Mouse (Mus musculus): Measurements from ENCODE around the gene Brap. TPM values are rescaled to one million over a fixed set of nuclear protein-coding genes. Genes with fewer than 3 reads are reported as not detected.
A peak's percentile ranks its signal among the peaks of the same experiment; 100 is the strongest.
"Not testable (repeated sequence)": the region's sequence is repeated elsewhere in the genome, so short reads cannot be mapped to it uniquely, and the experiment has no call there.

Brap gene
- polyA plus RNA-seq, 1 experiment from 2014 or later, result 42.8 TPM

GRCm38 (mm10) chr5:121686113-121686898 lies 25.9 kb downstream of the Brap start:
- ATAC-seq (replicated peaks; ENCODE audit: low FRiP score) (no peak), DNase-seq (ENCODE audit: low spot score) (no peak)
- peaks cover 33% of the 10 kb centered on the region for H3K36me3 ChIP-seq (ENCODE audit: control insufficient read depth, insufficient read depth, low read length)
- 81% methylated on average over 15 of the region's 15 CpGs for WGBS
- H3K9ac ChIP-seq (ENCODE audit: low read depth, low read length), result no peak overlapping the region
- no peak overlapping the region for H3K27ac ChIP-seq (ENCODE audit: low read depth, low read length)
- no peak overlapping the region for H3K4me2 ChIP-seq
- H3K9me3 ChIP-seq (ENCODE audit: control insufficient read depth, low read length), result no peaks in the 10 kb centered on the region
- no peaks in the 10 kb centered on the region for H3K27me3 ChIP-seq (replicated peaks; ENCODE audit: control insufficient read depth, insufficient read depth, low read length)
- H3K4me3 ChIP-seq (ENCODE audit: low read depth, low read length), result no peak overlapping the region
- no peaks in the 10 kb centered on the region for H3K4me1 ChIP-seq (replicated peaks; ENCODE audit: control insufficient read depth, insufficient read depth, low read length)

- DNase-seq (ENCODE audit: low spot score), result no peak
- Histone ChIP-seq H3K4me2 (no peak overlapping the region), H3K4me1 (replicated peaks; ENCODE audit: control insufficient read depth, insufficient read depth, low read length) (no peaks in the 10 kb centered on the region; the same call in 1 of the 2 replicates), H3K4me3 (ENCODE audit: low read depth, low read length) (no peak overlapping the region), H3K9me3 (ENCODE audit: control insufficient read depth, low read length) (no peaks in the 10 kb centered on the region), H3K27ac (ENCODE audit: low read depth, low read length) (no peak overlapping the region), H3K36me3 (ENCODE audit: control insufficient read depth, insufficient read depth, low read length) (peaks cover 6% of the 10 kb centered on the region), H3K27me3 (replicated peaks; ENCODE audit: control insufficient read depth, insufficient read depth, low read length) (no peaks in the 10 kb centered on the region), H3K9ac (ENCODE audit: low read depth, low read length) (no peak overlapping the region; the same call in 1 of the 2 replicates)
- no peak for ATAC-seq (replicated peaks; ENCODE audit: low FRiP score)
- WGBS, result 80% methylated on average over 7 of the region's 7 CpGs
These were observed 30.3 kb downstream of the Brap start for GRCm38 (mm10) chr5:121690482-121691211.

GRCm38 (mm10) chr5:121691436-121691835 lies 31.1 kb downstream of the Brap start:
- 86% methylated on average over 7 of the region's 7 CpGs for WGBS
- ATAC-seq (replicated peaks; ENCODE audit: low FRiP score); H3K36me3 ChIP-seq (ENCODE audit: control insufficient read depth, insufficient read depth, low read length); H3K9me3 ChIP-seq (ENCODE audit: control insufficient read depth, low read length); DNase-seq (ENCODE audit: low spot score); H3K9ac ChIP-seq (ENCODE audit: low read depth, low read length); H3K27ac ChIP-seq (ENCODE audit: low read depth, low read length); H3K27me3 ChIP-seq (replicated peaks; ENCODE audit: control insufficient read depth, insufficient read depth, low read length); H3K4me3 ChIP-seq (ENCODE audit: low read depth, low read length); H3K4me2 ChIP-seq; H3K4me1 ChIP-seq (replicated peaks; ENCODE audit: control insufficient read depth, insufficient read depth, low read length): not testable (repeated sequence)

GRCm38 (mm10) chr5:121692897-121693296 lies 32.5 kb downstream of the Brap start:
- 84% methylated on average over 4 of the region's 4 CpGs for WGBS

GRCm38 (mm10) chr5:121696761-121697160 lies 36.4 kb downstream of the Brap start:
- H3K4me1 ChIP-seq (replicated peaks; ENCODE audit: control insufficient read depth, insufficient read depth, low read length), result peaks cover 18% of the 10 kb centered on the region
- H3K27ac ChIP-seq (ENCODE audit: low read depth, low read length), result no peak overlapping the region
- no peak for DNase-seq (ENCODE audit: low spot score)
- H3K9me3 ChIP-seq (ENCODE audit: control insufficient read depth, low read length), result no peaks in the 10 kb centered on the region
- H3K27me3 ChIP-seq (replicated peaks; ENCODE audit: control insufficient read depth, insufficient read depth, low read length), result no peaks in the 10 kb centered on the region
- H3K4me2 ChIP-seq, result no peak overlapping the region
- ATAC-seq (replicated peaks; ENCODE audit: low FRiP score), result no peak
- no peak overlapping the region for H3K4me3 ChIP-seq (ENCODE audit: low read depth, low read length)
- WGBS, result 77% methylated on average over 6 of the region's 6 CpGs
- H3K36me3 ChIP-seq (ENCODE audit: control insufficient read depth, insufficient read depth, low read length), result no peaks in the 10 kb centered on the region
- H3K9ac ChIP-seq (ENCODE audit: low read depth, low read length), result no peak overlapping the region

More at GRCm38 (mm10) chr5:121692897-121693296, 32.5 kb downstream of the Brap start:
- Histone ChIP-seq H3K9me3 (ENCODE audit: control insufficient read depth, low read length) (no peaks in the 10 kb centered on the region), H3K27ac (ENCODE audit: low read depth, low read length) (no peak overlapping the region), H3K9ac (ENCODE audit: low read depth, low read length) (no peak overlapping the region), H3K4me1 (replicated peaks; ENCODE audit: control insufficient read depth, insufficient read depth, low read length) (no peaks in the 10 kb centered on the region; the same call in 1 of the 2 replicates), H3K27me3 (replicated peaks; ENCODE audit: control insufficient read depth, insufficient read depth, low read length) (no peaks in the 10 kb centered on the region), H3K36me3 (ENCODE audit: control insufficient read depth, insufficient read depth, low read length) (no peaks in the 10 kb centered on the region), H3K4me3 (ENCODE audit: low read depth, low read length) (no peak overlapping the region), H3K4me2 (no peak overlapping the region)
- ATAC-seq (replicated peaks; ENCODE audit: low FRiP score), result no peak
- DNase-seq (ENCODE audit: low spot score), result no peak

GRCm38 (mm10) chr5:121699891-121700290 lies 39.5 kb downstream of the Brap start:
- Histone ChIP-seq H3K9me3 (ENCODE audit: control insufficient read depth, low read length) (no peaks in the 10 kb centered on the region), H3K4me1 (replicated peaks; ENCODE audit: control insufficient read depth, insufficient read depth, low read length) (peaks cover 23% of the 10 kb centered on the region), H3K4me3 (ENCODE audit: low read depth, low read length) (no peak overlapping the region), H3K9ac (ENCODE audit: low read depth, low read length) (peak overlapping the region; percentile 0; the same call in 1 of the 2 replicates), H3K36me3 (ENCODE audit: control insufficient read depth, insufficient read depth, low read length) (no peaks in the 10 kb centered on the region), H3K4me2 (peak overlapping the region; percentile 35; the same call in 1 of the 2 replicates), H3K27me3 (replicated peaks; ENCODE audit: control insufficient read depth, insufficient read depth, low read length) (no peaks in the 10 kb centered on the region), H3K27ac (ENCODE audit: low read depth, low read length) (peak overlapping the region; percentile 75)
- DNase-seq (ENCODE audit: low spot score) (no peak), ATAC-seq (replicated peaks; ENCODE audit: low FRiP score) (peak; percentile 52)
- 51% methylated on average over 5 of the region's 5 CpGs for WGBS

- WGBS, result 38% methylated on average over 11 of the region's 11 CpGs
- H3K27ac ChIP-seq (ENCODE audit: low read depth, low read length), result peak overlapping the region; percentile 75; the same call in 1 of the 2 replicates
- no peak for ATAC-seq (replicated peaks; ENCODE audit: low FRiP score)
- peak overlapping the region; percentile 35; the same call in 1 of the 2 replicates for H3K4me2 ChIP-seq
- 0 out of 2 replicates have a peak overlapping the region, but pooled peaks have one; percentile 41 for H3K9ac ChIP-seq (ENCODE audit: low read depth, low read length)
- no peaks in the 10 kb centered on the region for H3K9me3 ChIP-seq (ENCODE audit: control insufficient read depth, low read length)
- no peaks in the 10 kb centered on the region for H3K36me3 ChIP-seq (ENCODE audit: control insufficient read depth, insufficient read depth, low read length)
- H3K27me3 ChIP-seq (replicated peaks; ENCODE audit: control insufficient read depth, insufficient read depth, low read length), result no peaks in the 10 kb centered on the region
- DNase-seq (ENCODE audit: low spot score), result peak; percentile 36
- H3K4me3 ChIP-seq (ENCODE audit: low read depth, low read length), result no peak overlapping the region
- H3K4me1 ChIP-seq (replicated peaks; ENCODE audit: control insufficient read depth, insufficient read depth, low read length), result peaks cover 27% of the 10 kb centered on the region
These were observed 40.1 kb downstream of the Brap start for GRCm38 (mm10) chr5:121700496-121700895.

GRCm38 (mm10) chr5:121701111-121701769 lies 40.9 kb downstream of the Brap start:
- Histone ChIP-seq H3K4me3 (ENCODE audit: low read depth, low read length) (peak overlapping the region; percentile 32), H3K27me3 (replicated peaks; ENCODE audit: control insufficient read depth, insufficient read depth, low read length) (no peaks in the 10 kb centered on the region), H3K36me3 (ENCODE audit: control insufficient read depth, insufficient read depth, low read length) (no peaks in the 10 kb centered on the region), H3K9me3 (ENCODE audit: control insufficient read depth, low read length) (no peaks in the 10 kb centered on the region), H3K4me2 (peak overlapping the region; percentile 62), H3K27ac (ENCODE audit: low read depth, low read length) (peak overlapping the region; percentile 95), H3K4me1 (replicated peaks; ENCODE audit: control insufficient read depth, insufficient read depth, low read length) (peaks cover 27% of the 10 kb centered on the region), H3K9ac (ENCODE audit: low read depth, low read length) (peak overlapping the region; percentile 61)
- WGBS, result 23% methylated on average over 8 of the region's 8 CpGs
- DNase-seq (ENCODE audit: low spot score) (peak; percentile 58), ATAC-seq (replicated peaks; ENCODE audit: low FRiP score) (peak; percentile 90)

All from liver, embryonic 11.5 days (tissue).